Mouse (Mus musculus) kidney, adult 2 months (tissue): ENCODE data around the gene Ttc29.

Experiments
- CTCF ChIP-seq: fragments of 200-500 bp; conservative IDR thresholded peaks from 2 replicates; pipeline ENCODE4 v1.5.1; 2011; ENCODE audit warnings: low read depth, mild to moderate bottlenecking, control low read depth, low read length, moderate library complexity, mixed read lengths; ENCODE audit not compliant: insufficient read depth, insufficient read length
- POLR2A ChIP-seq: fragments of 200-500 bp; IDR thresholded peaks from one replicate; pipeline ENCODE4 v1.6.1; 2011; ENCODE audit warnings: low read depth, low read length, control low read depth

DNA sequence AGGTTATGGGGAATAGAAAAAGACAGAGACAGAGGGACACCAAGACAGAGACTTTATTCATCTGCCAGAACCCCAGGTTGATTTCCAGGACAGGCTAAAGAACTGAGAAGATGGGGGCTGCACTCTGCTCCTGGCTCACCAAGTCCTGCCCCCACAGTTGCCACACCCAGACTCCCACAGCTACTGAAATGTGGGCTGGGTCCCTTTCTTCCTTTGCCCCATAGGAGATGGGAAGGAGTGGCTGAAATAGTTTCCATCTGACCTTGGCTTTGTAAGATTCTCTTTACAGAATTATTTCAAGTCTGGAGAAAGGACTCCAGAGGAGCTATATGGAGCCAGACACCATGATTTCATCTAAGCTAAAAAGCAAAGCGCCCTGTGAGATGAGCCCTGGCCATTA lies 219.4 kb downstream of the Ttc29 start:
- TF ChIP-seq CTCF (no peak), POLR2A (no peak)
